Mouse (Mus musculus) hindbrain, embryonic 16.5 days (tissue): ENCODE measurements around the gene Prdm1. TPM values are rescaled to one million over a fixed set of nuclear protein-coding genes. Genes with fewer than 3 reads are reported as not detected.

Source experiments
- ATAC-seq: fragments of 200-750 bp; cut with Nextera tagmentation; 2 replicates; pipeline ENCODE4 v1.8.0; 2017; ENCODE audit warnings: moderate TSS enrichment, moderate library complexity
- H3K27ac ChIP-seq: fragments of 300-500 bp; sonication (generic); 2 replicates; pipeline ENCODE4 v1.5.1; 2014; ENCODE audit warnings: low read depth, mild to moderate bottlenecking, control low read depth, low read length, moderate library complexity
- H3K27me3 ChIP-seq: fragments of 300-500 bp; sonication (generic); replicated peaks from 2 replicates; pipeline ENCODE4 v1.6.1; 2014; ENCODE audit warnings: low read length; ENCODE audit not compliant: control insufficient read depth, insufficient read depth
- H3K36me3 ChIP-seq: fragments of 300-500 bp; sonication (generic); 2 replicates; pipeline ENCODE4 v1.6.1; 2014; ENCODE audit warnings: mild to moderate bottlenecking, low read length, moderate library complexity, mixed read lengths; ENCODE audit not compliant: control insufficient read depth, insufficient read depth
- H3K4me1 ChIP-seq: fragments of 300-500 bp; sonication (generic); 2 replicates; pipeline ENCODE4 v1.6.1; 2014; ENCODE audit warnings: low read depth, low read length; ENCODE audit not compliant: control insufficient read depth, insufficient read depth
- H3K4me2 ChIP-seq: fragments of 300-500 bp; sonication (generic); 2 replicates; pipeline ENCODE4 v1.6.1; 2014; ENCODE audit warnings: mild to moderate bottlenecking, low read length, control low read depth, moderate library complexity
- H3K4me3 ChIP-seq: fragments of 300-500 bp; sonication (generic); 2 replicates; pipeline ENCODE4 v1.5.1; 2014; ENCODE audit warnings: mild to moderate bottlenecking, low read length, control low read depth, moderate library complexity
- H3K9ac ChIP-seq: fragments of 300-500 bp; sonication (generic); 2 replicates; pipeline ENCODE4 v1.6.1; 2014; ENCODE audit warnings: low read depth, mild to moderate bottlenecking, control low read depth, low read length, moderate library complexity
- H3K9me3 ChIP-seq: fragments of 300-500 bp; sonication (generic); 2 replicates; pipeline ENCODE4 v1.6.1; 2014; ENCODE audit warnings: mild to moderate bottlenecking, low read length, moderate library complexity; ENCODE audit not compliant: control insufficient read depth
- WGBS: fragments of 180-500 bp; shearing (Covaris S2); extraction: QIAGEN DNeasy Blood & Tissue Kit; methylation state at CpG from one replicate; pipeline ENCODE4 v1.1.7; 2014; 5-methylcytosine and 5-hydroxymethylcytosine counted together
- polyA plus RNA-seq: library from polyadenylated mRNA; unstranded; fragments of >200 nt; fragmentation: Nextera tagmentation; extraction: Ambion mirVana; gene quantifications from 2 replicates; pipeline ENCODE4 v1.2.1, GENCODE M21; 2015

Prdm1 gene
- polyA plus RNA-seq, 1 experiment from 2014 or later, result 0.36 TPM

DNA sequence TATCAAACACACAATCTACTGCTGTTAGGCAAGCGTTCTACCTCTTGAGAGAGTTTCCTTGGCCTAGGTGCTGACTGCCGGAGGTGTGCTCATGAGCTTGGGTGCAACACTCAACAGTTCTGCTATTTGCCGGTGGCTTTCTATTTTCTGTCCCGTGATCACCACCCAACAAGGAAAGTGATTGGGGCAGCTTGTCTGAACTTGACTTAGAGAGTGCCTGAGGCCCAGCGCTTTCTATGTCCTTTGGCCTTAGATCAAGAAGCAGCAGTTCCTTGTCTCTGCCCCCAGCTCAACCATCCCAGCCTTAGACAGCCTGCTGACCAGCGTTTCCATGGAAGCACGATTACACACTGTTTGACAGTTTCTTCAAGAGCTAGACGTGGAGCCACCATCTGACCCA, 135.4 kb downstream of the Prdm1 start:
- WGBS, result 79% methylated on average over 8 of the region's 8 CpGs
- Histone ChIP-seq H3K4me1 (no peaks in the 10 kb centered on the region), H3K9ac (no peak overlapping the region), H3K27me3 (no peaks in the 10 kb centered on the region), H3K4me2 (no peak overlapping the region), H3K4me3 (no peak overlapping the region), H3K9me3 (no peaks in the 10 kb centered on the region), H3K27ac (no peak overlapping the region), H3K36me3 (no peaks in the 10 kb centered on the region)
- ATAC-seq, result no peak

DNA sequence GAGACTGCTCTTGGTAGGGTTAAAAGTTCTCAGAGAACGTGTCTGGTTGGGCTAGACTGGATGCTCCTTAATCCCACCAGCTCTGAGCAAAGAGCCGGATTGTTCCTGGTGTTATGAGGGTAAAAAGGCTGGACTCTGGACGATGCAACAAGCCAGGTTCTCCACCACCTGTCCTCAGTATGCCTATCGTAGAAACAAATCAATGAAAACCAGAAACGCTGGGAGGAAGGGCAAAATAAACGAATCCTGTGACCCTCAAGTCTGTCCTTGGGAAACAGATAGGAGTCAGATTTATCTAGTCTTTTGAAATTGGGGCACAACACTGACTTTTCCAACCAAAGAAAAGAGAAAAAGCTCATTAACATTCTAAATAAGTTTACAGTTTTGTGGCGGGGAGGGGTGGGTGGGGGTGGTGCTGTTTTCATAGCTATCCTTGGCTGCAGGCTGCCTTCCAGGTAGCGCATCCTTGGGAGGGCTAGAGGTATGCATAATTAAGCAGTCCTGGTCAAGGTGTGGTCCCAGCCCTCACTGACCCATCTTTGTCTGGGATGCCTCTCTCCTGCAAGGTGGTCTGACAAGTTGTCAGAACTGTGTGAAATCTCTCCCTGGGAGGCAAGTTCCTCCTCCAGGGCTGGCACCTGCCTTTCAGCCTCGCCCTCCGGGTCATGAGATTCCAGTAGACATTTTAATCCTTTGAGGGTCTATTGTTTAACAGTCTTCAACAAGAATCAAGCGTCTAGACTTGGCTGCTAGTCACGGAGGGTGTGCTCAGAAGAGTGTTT, 136.6 kb downstream of the Prdm1 start:
- no peak overlapping the region for H3K27ac ChIP-seq
- H3K27me3 ChIP-seq, result no peaks in the 10 kb centered on the region
- ATAC-seq, result no peak
- H3K36me3 ChIP-seq, result no peaks in the 10 kb centered on the region
- no peak overlapping the region for H3K9ac ChIP-seq
- H3K4me2 ChIP-seq, result no peak overlapping the region
- H3K9me3 ChIP-seq, result no peaks in the 10 kb centered on the region
- H3K4me1 ChIP-seq, result no peaks in the 10 kb centered on the region
- 54% methylated on average over 12 of the region's 12 CpGs for WGBS
- no peak overlapping the region for H3K4me3 ChIP-seq

DNA sequence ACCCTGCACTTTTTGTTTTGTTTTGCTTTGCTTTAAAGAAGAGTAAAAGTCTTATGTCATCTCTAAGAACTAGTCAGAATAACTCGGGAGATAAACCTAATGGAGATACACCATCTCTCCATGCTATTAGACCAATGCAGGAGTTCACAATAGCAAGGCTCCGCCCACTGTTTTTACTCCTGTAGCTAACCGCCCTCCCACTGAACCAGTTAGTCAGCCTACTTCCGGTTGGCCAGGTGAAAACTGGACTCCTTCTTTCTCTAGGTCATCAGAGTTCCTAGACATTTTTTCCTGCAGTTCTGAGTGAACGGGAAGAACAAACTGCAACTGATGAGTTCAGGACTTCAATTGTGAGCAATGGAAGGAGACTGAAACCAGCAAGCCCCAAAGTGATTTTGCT, 138.0 kb downstream of the Prdm1 start:
- Histone ChIP-seq H3K4me2 (no peak overlapping the region), H3K4me3 (no peak overlapping the region), H3K9me3 (no peaks in the 10 kb centered on the region), H3K36me3 (no peaks in the 10 kb centered on the region), H3K9ac (no peak overlapping the region), H3K27me3 (no peaks in the 10 kb centered on the region), H3K4me1 (no peaks in the 10 kb centered on the region), H3K27ac (no peak overlapping the region)
- ATAC-seq, result no peak
- 89% methylated on average over 5 of the region's 5 CpGs for WGBS

DNA sequence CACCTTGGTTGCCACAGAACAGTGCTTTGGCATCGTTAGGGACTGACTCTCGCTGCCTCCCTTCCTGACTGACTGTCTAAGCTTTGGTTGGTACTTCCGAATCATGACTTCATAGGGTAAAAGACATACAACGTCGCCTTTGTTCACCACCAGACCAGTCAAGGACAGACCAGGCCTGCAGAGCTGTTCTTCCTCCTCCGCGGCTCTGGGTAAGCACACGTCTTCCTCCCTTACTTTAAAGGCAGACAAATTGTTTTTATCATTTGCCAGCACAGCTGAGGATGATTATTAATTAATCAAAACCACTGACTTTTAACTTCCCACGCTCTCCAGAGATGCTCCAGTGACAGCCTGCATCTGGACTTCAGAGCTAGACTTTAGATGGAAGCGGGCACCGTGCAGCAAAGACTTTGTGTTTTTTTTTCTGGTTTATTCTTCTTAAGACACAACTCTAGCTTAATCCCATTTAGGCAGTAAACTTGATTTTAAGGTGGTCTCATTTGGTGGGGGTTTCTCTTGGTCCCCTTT, 139.5 kb downstream of the Prdm1 start:
- H3K27ac ChIP-seq, result no peak overlapping the region
- H3K9ac ChIP-seq, result no peak overlapping the region
- no peaks in the 10 kb centered on the region for H3K36me3 ChIP-seq
- WGBS, result 72% methylated on average over 11 of the region's 11 CpGs
- no peaks in the 10 kb centered on the region for H3K27me3 ChIP-seq
- H3K4me3 ChIP-seq, result no peak overlapping the region
- no peak for ATAC-seq
- no peaks in the 10 kb centered on the region for H3K4me1 ChIP-seq
- no peak overlapping the region for H3K4me2 ChIP-seq
- H3K9me3 ChIP-seq, result no peaks in the 10 kb centered on the region
